Mouse (Mus musculus): ENCODE results near the gene Mib2. TPM values are rescaled to one million over a fixed set of nuclear protein-coding genes. Genes with fewer than 3 reads are reported as not detected.
"Not testable (repeated sequence)": the region's sequence is repeated elsewhere in the genome, so short reads cannot be mapped to it uniquely, and the experiment has no call there.

The Mib2 gene
- polyA plus RNA-seq, 1 experiment from 2014 or later, result 36.7 TPM

GRCm38 (mm10) chr4:155694482-155695401, 25.7 kb upstream of the Mib2 start:
- peak overlapping the region; percentile 72 for H3K4me3 ChIP-seq
- peak overlapping the region; percentile 87 for H3K9ac ChIP-seq
- H3K4me1 ChIP-seq, result peaks cover 24% of the 10 kb centered on the region
- peak overlapping the region; percentile 95 for H3K4me2 ChIP-seq
- ATAC-seq (ENCODE audit: insufficient number of reproducible peaks, insufficient read depth, low FRiP score, low TSS enrichment, low read depth), result peak; percentile 67; the same call in 1 of the 2 replicates
- no peaks in the 10 kb centered on the region for H3K36me3 ChIP-seq
- peak overlapping the region; percentile 82 for H3K27ac ChIP-seq
- 1% methylated on average over 89 of the region's 92 CpGs for WGBS
- no peaks in the 10 kb centered on the region for H3K9me3 ChIP-seq
- H3K27me3 ChIP-seq, result peaks cover 14% of the 10 kb centered on the region; the same call in 1 of the 2 replicates

- peak; percentile 79 for ATAC-seq (ENCODE audit: insufficient number of reproducible peaks, insufficient read depth, low FRiP score, low TSS enrichment, low read depth)
- Histone ChIP-seq H3K27me3 (peaks cover 14% of the 10 kb centered on the region; the same call in 1 of the 2 replicates), H3K36me3 (no peaks in the 10 kb centered on the region), H3K27ac (peak within 1 kb of the TSS; percentile 82), H3K9ac (peak within 1 kb of the TSS; percentile 87), H3K4me2 (peak within 1 kb of the TSS; percentile 95), H3K4me1 (peaks cover 24% of the 10 kb centered on the region), H3K4me3 (peak within 1 kb of the TSS; percentile 72), H3K9me3 (no peaks in the 10 kb centered on the region)
- 1% methylated on average over 27 of the region's 47 CpGs for WGBS
These were observed 25.1 kb upstream of the Mib2 start, which contains the start of gene Fndc10 for GRCm38 (mm10) chr4:155694111-155694481. TSS of gene Fndc10 (plus strand) at chr4:155694342.

DNA sequence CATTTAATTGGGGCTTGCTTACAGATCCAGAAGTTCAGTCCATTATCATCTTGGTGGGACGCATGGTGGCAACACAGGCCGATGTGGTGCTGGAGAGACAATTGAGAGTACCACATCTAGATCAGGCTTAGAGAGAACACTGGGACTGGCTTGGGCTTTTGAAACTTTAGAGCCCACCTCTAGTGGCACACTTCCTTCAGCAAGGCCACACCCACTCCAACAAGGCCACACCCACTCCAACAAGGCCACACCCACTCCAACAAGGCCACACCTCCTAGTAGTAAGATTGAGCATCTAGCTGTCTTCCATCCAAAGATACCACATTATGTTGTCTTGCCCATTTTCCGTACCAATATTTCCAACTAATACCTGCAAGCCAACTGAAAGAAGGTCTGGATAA, 23.4 kb upstream of the Mib2 start:
- Histone ChIP-seq H3K4me2 (no peak overlapping the region), H3K9ac (no peak overlapping the region), H3K9me3 (no peaks in the 10 kb centered on the region), H3K4me3 (no peak overlapping the region), H3K36me3 (no peaks in the 10 kb centered on the region), H3K27me3 (peaks cover 14% of the 10 kb centered on the region; the same call in 1 of the 2 replicates), H3K27ac (no peak overlapping the region), H3K4me1 (peaks cover 24% of the 10 kb centered on the region)
- ATAC-seq (ENCODE audit: insufficient number of reproducible peaks, insufficient read depth, low FRiP score, low TSS enrichment, low read depth), result no peak
- 93% methylated on average over 3 of the region's 3 CpGs for WGBS

- peaks cover 11% of the 10 kb centered on the region; the same call in 1 of the 2 replicates for H3K27me3 ChIP-seq
- no peaks in the 10 kb centered on the region for H3K36me3 ChIP-seq
- H3K9me3 ChIP-seq, result no peaks in the 10 kb centered on the region
- no peak for ATAC-seq (ENCODE audit: insufficient number of reproducible peaks, insufficient read depth, low FRiP score, low TSS enrichment, low read depth)
- H3K27ac ChIP-seq, result no peak overlapping the region
- no peak overlapping the region for H3K9ac ChIP-seq
- 83% methylated on average over 12 of the region's 12 CpGs for WGBS
- peaks cover 10% of the 10 kb centered on the region for H3K4me1 ChIP-seq
- H3K4me3 ChIP-seq, result no peak overlapping the region
- no peak overlapping the region for H3K4me2 ChIP-seq
These were observed 21.8 kb upstream of the Mib2 start for GRCm38 (mm10) chr4:155690571-155691375.

DNA sequence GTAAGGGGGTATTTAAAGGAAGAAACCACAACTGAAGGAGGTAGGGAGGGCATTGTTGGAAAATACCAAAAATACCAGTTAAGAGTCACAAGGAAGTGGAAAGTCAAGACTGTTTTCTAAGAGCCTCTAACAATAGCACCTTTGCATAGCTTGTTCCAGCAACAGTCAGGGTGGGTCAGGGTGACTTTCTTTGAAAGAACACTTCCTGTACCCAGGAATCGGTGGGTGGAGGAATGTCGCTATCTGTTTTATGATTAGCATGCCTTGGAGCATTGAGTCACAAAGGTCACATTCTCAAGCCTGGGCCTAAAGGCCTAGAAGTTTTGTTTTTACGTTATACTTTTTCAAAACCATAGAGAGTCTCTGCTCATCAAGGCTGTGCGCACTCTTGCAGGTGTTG, 18.8 kb upstream of the Mib2 start:
- H3K4me3 ChIP-seq; H3K4me2 ChIP-seq; H3K9me3 ChIP-seq; H3K27me3 ChIP-seq; ATAC-seq (ENCODE audit: insufficient number of reproducible peaks, insufficient read depth, low FRiP score, low TSS enrichment, low read depth); H3K9ac ChIP-seq; H3K36me3 ChIP-seq; H3K27ac ChIP-seq; H3K4me1 ChIP-seq: not testable (repeated sequence)
- 82% methylated on average over 4 of the region's 4 CpGs for WGBS

DNA sequence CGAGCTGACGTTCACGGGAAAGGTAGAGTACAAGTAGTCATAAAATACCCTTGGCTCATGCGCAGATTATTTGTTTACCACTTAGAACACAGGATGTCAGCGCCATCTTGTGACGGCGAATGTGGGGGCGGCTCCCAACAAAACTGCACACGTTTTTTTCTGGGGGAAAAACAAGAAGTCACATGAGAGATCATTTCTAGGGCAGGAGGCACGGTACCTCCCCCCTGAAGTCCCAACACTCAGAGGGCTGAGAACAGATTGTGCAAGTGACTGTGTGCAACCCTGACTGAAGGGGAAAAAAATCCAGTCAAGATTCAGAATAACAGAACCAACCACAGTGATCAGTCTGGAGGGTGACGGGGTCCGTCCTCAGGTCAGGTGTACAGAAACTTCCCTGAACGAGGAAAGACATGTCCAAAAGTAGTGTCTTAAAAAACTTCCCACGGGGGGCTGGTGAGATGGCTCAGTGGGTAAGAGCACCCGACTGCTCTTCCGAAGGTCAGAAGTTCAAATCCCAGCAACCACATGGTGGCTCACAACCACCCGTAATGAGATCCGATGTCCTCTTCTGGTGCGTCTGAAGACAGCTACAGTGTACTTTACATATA, 14.8 kb upstream of the Mib2 start:
- not testable (repeated sequence) for H3K4me2 ChIP-seq; H3K4me1 ChIP-seq; H3K27me3 ChIP-seq; H3K36me3 ChIP-seq; H3K27ac ChIP-seq; ATAC-seq (ENCODE audit: insufficient number of reproducible peaks, insufficient read depth, low FRiP score, low TSS enrichment, low read depth); H3K9me3 ChIP-seq; H3K9ac ChIP-seq; H3K4me3 ChIP-seq
- WGBS, result 88% methylated on average over 16 of the region's 19 CpGs

DNA sequence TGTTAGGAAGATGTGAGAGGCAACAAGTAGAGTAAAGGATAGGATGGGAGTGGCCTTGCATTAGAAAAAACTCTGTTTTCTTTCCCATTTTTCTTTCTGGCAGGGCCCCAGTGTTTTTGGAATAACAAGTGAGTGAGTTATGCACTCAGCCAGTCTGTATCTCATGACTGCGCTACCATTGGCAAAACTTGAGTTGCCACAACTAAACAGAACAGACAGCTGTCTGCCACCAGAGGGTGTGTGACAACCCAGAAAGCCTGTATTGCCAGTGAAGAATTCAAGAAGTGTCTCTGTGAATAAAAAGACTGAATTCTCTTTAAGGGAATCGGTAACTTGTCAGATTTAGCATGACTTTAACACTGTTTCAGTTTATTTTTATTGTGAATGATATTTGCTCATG, 7.0 kb upstream of the Mib2 start:
- no peak overlapping the region for H3K27ac ChIP-seq
- H3K27me3 ChIP-seq, result no peaks in the 10 kb centered on the region
- no peak overlapping the region for H3K4me3 ChIP-seq
- H3K4me1 ChIP-seq, result no peaks in the 10 kb centered on the region
- no peaks in the 10 kb centered on the region for H3K36me3 ChIP-seq
- H3K4me2 ChIP-seq, result no peak overlapping the region
- no peak overlapping the region for H3K9ac ChIP-seq
- H3K9me3 ChIP-seq, result no peaks in the 10 kb centered on the region
- no peak for ATAC-seq (ENCODE audit: insufficient number of reproducible peaks, insufficient read depth, low FRiP score, low TSS enrichment, low read depth)
- WGBS, result 77% methylated on average over 2 of the region's 2 CpGs

DNA sequence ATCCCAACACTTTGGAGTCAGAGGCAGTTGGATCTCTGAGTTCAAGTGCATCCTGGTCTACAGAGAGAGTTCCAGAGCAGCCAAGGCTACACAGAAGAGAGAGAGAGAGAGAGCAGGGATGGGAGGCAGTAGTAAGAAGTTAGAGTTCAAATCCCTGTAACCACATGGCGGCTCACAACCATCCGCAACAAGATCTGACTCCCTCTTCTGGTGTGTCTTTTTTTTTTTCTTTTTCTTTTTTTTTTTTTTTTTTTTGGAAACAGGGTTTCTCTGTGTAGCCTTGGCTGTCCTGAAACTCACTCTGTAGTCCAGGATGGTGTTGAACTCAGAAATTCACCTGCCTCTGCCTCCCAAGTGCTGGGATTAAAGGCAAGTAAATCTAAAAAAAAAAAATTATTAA, 3.1 kb upstream of the Mib2 start:
- Histone ChIP-seq H3K9ac (no peak overlapping the region), H3K9me3 (no peaks in the 10 kb centered on the region), H3K27me3 (no peaks in the 10 kb centered on the region), H3K36me3 (no peaks in the 10 kb centered on the region), H3K4me3 (no peak overlapping the region), H3K27ac (no peak overlapping the region), H3K4me1 (peaks cover 7% of the 10 kb centered on the region), H3K4me2 (no peak overlapping the region)
- WGBS, result 48% methylated on average over 2 of the region's 2 CpGs
- no peak for ATAC-seq (ENCODE audit: insufficient number of reproducible peaks, insufficient read depth, low FRiP score, low TSS enrichment, low read depth)

- not testable (repeated sequence) for H3K4me1 ChIP-seq; H3K9ac ChIP-seq; ATAC-seq (ENCODE audit: insufficient number of reproducible peaks, insufficient read depth, low FRiP score, low TSS enrichment, low read depth); H3K27ac ChIP-seq; H3K27me3 ChIP-seq; H3K4me3 ChIP-seq; H3K9me3 ChIP-seq
- H3K4me2 ChIP-seq, result peak overlapping the region; percentile 86
- 60% methylated on average over 4 of the region's 4 CpGs for WGBS
- H3K36me3 ChIP-seq, result peaks cover 13% of the 10 kb centered on the region
These were observed 1.2 kb upstream of the Mib2 start for GRCm38 (mm10) chr4:155670236-155670635.

DNA sequence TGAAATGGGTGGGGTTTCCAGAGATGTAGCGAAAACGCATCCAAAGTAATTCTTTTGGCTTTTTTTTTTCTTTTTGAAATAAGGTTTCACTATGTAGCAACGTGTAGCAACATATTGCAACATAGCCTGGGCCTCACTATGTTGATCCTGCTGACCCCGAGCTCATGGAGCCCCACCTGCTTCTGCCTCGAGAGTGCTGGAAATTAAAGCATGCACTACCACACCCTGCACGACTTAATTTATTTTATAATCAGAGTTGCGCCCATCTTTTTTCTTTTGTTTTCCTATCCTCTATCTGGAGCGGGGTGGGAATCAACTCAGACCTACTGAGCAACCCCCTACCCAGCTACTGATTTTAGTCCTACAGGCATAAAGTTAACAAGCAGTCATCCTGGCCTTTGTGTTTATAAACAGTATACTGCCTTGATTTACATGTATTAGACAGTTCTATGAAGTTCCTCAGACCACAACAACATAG, 639 bp upstream of the Mib2 start:
- Histone ChIP-seq H3K9ac (no peak overlapping the region; the same call in 1 of the 2 replicates), H3K4me3 (peak overlapping the region; percentile 91), H3K27me3 (no peaks in the 10 kb centered on the region), H3K4me1 (peaks cover 7% of the 10 kb centered on the region), H3K4me2 (peak overlapping the region; percentile 86), H3K27ac (no peak overlapping the region; the same call in 1 of the 2 replicates), H3K9me3 (no peaks in the 10 kb centered on the region), H3K36me3 (peaks cover 17% of the 10 kb centered on the region)
- WGBS, result 1% methylated on average over 8 of the region's 8 CpGs
- no peak for ATAC-seq (ENCODE audit: insufficient number of reproducible peaks, insufficient read depth, low FRiP score, low TSS enrichment, low read depth)

DNA sequence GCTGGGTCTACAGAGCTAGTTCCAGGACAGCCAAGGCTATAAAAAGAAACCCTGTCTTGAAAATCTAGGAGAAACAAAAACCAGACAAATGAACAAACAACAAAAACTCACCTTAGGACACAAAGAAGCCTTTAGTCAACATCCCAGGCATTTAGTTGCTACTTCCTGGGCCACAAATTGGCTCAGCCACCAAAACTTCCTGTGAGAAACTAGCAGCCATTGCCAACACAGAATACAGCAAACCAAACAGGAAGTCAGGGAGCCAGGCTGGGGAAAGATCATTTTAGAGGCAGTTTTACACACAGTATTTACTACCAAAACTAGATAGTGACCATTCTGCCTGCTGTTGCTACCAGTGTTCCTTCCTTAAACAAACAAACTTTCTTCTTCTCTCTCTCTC, 2.1 kb downstream of the Mib2 start:
- no peak overlapping the region for H3K4me3 ChIP-seq
- H3K36me3 ChIP-seq, result peaks cover 38% of the 10 kb centered on the region
- no peak overlapping the region for H3K4me2 ChIP-seq
- no peak overlapping the region for H3K9ac ChIP-seq
- no peaks in the 10 kb centered on the region for H3K9me3 ChIP-seq
- peaks cover 7% of the 10 kb centered on the region for H3K4me1 ChIP-seq
- ATAC-seq (ENCODE audit: insufficient number of reproducible peaks, insufficient read depth, low FRiP score, low TSS enrichment, low read depth), result no peak
- no peaks in the 10 kb centered on the region for H3K27me3 ChIP-seq
- no peak overlapping the region for H3K27ac ChIP-seq

Data from embryonic facial prominence, embryonic 13.5 days (tissue).